23 mouse cellular contexts compared by ENCODE assay signal in the genomic region with DNA sequence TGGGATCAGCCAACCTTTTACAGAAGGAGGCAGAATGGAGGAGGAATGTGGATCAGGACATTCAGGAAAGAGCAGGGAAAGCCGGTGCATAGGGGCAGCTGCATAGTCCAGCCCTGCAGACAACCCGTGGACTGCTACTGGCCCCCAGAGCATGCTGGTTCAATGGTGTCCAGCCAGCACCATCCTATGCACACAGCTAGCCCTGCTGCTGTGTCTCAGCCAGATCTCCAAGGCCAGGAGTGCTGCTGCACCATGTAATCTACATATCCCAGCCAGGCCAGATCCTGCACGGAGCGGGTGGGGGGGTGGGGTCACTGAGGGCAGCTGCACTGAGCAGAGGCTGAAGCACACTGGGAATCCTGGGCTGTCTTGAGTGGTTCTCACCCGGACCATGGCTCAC.
DNase-seq lines count a peak whose midpoint lies in the region; ATAC-seq and TF ChIP-seq lines count a peak whose summit lies in the region.
"Had no signal": no experiment of that assay in that cellular context is flagged by ENCODE, and none has a peak within 500 bp of the region (broad histone marks: within the 10 kb centered on the region; RNA-seq: fewer than 3 reads in every experiment).

No protein-coding gene starts in this region.

- H3K4me1 ChIP-seq in heart, embryonic 12.5 days (replicated peaks): peaks cover 12% of the 10 kb centered on the region
- peaks cover 12% of the 10 kb centered on the region for H3K4me1 ChIP-seq in midbrain, embryonic 11.5 days (ENCODE audit: control insufficient read depth, insufficient read depth, low read length)
- H3K4me1 ChIP-seq in midbrain, postnatal 0 days (ENCODE audit: insufficient read depth, low read length): no peaks in the 10 kb centered on the region
- peaks cover 15% of the 10 kb centered on the region for H3K4me1 ChIP-seq in embryonic facial prominence, embryonic 10.5 days
- peaks cover 19% of the 10 kb centered on the region for H3K4me1 ChIP-seq in hindbrain, embryonic 13.5 days (replicated peaks)
- H3K4me1 ChIP-seq: intestine, embryonic 15.5 days had no signal

- 14% methylated on average over 5 of the region's 5 CpGs for WGBS in heart, embryonic 12.5 days
- 19% methylated on average over 5 of the region's 5 CpGs for WGBS in midbrain, embryonic 11.5 days
- 22% methylated on average over 5 of the region's 5 CpGs for WGBS in midbrain, postnatal 0 days
- WGBS in embryonic facial prominence, embryonic 10.5 days: 26% methylated on average over 5 of the region's 5 CpGs
- 16% methylated on average over 5 of the region's 5 CpGs for WGBS in hindbrain, embryonic 13.5 days

- no peaks in the 10 kb centered on the region for H3K27me3 ChIP-seq in heart, embryonic 12.5 days (replicated peaks)
- no peaks in the 10 kb centered on the region for H3K27me3 ChIP-seq in midbrain, embryonic 11.5 days (ENCODE audit: control insufficient read depth, insufficient read depth, low read length)
- no peaks in the 10 kb centered on the region for H3K27me3 ChIP-seq in midbrain, postnatal 0 days (ENCODE audit: insufficient read depth, low read length)
- no peaks in the 10 kb centered on the region; the same call in 1 of the 2 replicates for H3K27me3 ChIP-seq in embryonic facial prominence, embryonic 10.5 days (replicated peaks; ENCODE audit: low read depth, poor library complexity, severe bottlenecking)
- H3K27me3 ChIP-seq in hindbrain, embryonic 13.5 days: 0 out of 2 replicates have a peak, but pooled peaks cover 2% of the 10 kb centered on the region
- H3K27me3 ChIP-seq: intestine, embryonic 15.5 days; midbrain, embryonic 12.5 days had no signal

- no peak overlapping the region for H3K9ac ChIP-seq in heart, embryonic 12.5 days
- H3K9ac ChIP-seq in midbrain, embryonic 11.5 days (ENCODE audit: low read length): no peak overlapping the region; the same call in 1 of the 2 replicates
- H3K9ac ChIP-seq in midbrain, postnatal 0 days (replicated peaks; ENCODE audit: low read length, poor library complexity, severe bottlenecking): no peak overlapping the region
- H3K9ac ChIP-seq in hindbrain, embryonic 13.5 days: no peak overlapping the region
- H3K9ac ChIP-seq: intestine, embryonic 15.5 days; liver, postnatal 0 days; midbrain, embryonic 12.5 days had no signal

- no peaks in the 10 kb centered on the region for H3K36me3 ChIP-seq in heart, embryonic 12.5 days
- no peaks in the 10 kb centered on the region for H3K36me3 ChIP-seq in midbrain, embryonic 11.5 days (ENCODE audit: control insufficient read depth, insufficient read depth, low read length)
- no peaks in the 10 kb centered on the region for H3K36me3 ChIP-seq in midbrain, postnatal 0 days (ENCODE audit: insufficient read depth, low read length)
- no peaks in the 10 kb centered on the region for H3K36me3 ChIP-seq in embryonic facial prominence, embryonic 10.5 days (replicated peaks)
- no peaks in the 10 kb centered on the region for H3K36me3 ChIP-seq in hindbrain, embryonic 13.5 days
- H3K36me3 ChIP-seq: G1E; intestine, embryonic 15.5 days; midbrain, embryonic 12.5 days had no signal

- DNase-seq in heart, postnatal 36 days: no peak
- no peak for DNase-seq in midbrain, embryonic 11.5 days (ENCODE audit: low spot score, missing footprints)
- no peak for DNase-seq in midbrain, postnatal 0 days (ENCODE audit: low spot score)
- no peak for DNase-seq in embryonic facial prominence, embryonic 10.5 days (ENCODE audit: low spot score)
- no peak for DNase-seq in adrenal gland, postnatal 10 days
- DNase-seq: adrenal gland, postnatal 25 days; B cell, adult 2 months; gastrocnemius, postnatal 14 days; heart, adult 11 months; kidney, adult 9 months; kidney, postnatal 14 days; liver, postnatal 0 days; spleen, adult 18-20 months had no signal

- no peak overlapping the region for H3K4me3 ChIP-seq in heart, embryonic 12.5 days
- H3K4me3 ChIP-seq in midbrain, embryonic 11.5 days (ENCODE audit: low read depth, low read length): no peak overlapping the region
- no peak overlapping the region for H3K4me3 ChIP-seq in midbrain, postnatal 0 days (ENCODE audit: low read depth, low read length)
- H3K4me3 ChIP-seq in embryonic facial prominence, embryonic 10.5 days: no peak overlapping the region
- no peak overlapping the region for H3K4me3 ChIP-seq in hindbrain, embryonic 13.5 days
- H3K4me3 ChIP-seq: intestine, embryonic 15.5 days; midbrain, embryonic 12.5 days; myocyte had no signal

- no peak overlapping the region for H3K27ac ChIP-seq in heart, embryonic 12.5 days (ENCODE audit: poor library complexity, severe bottlenecking)
- no peak overlapping the region for H3K27ac ChIP-seq in midbrain, embryonic 11.5 days (ENCODE audit: low read depth, low read length)
- no peak overlapping the region for H3K27ac ChIP-seq in midbrain, postnatal 0 days (ENCODE audit: low read depth, low read length)
- 0 out of 2 replicates have a peak overlapping the region, but pooled peaks have one; percentile 5 for H3K27ac ChIP-seq in embryonic facial prominence, embryonic 10.5 days (replicated peaks)
- H3K27ac ChIP-seq in hindbrain, embryonic 13.5 days: no peak overlapping the region
- H3K27ac ChIP-seq: intestine, embryonic 15.5 days; macrophage; midbrain, embryonic 12.5 days had no signal

- TF ChIP-seq CTCF in midbrain, postnatal 0 days (IDR thresholded peaks at IDR 0.05): no peak

- no peak overlapping the region for H3K4me2 ChIP-seq in heart, embryonic 12.5 days
- H3K4me2 ChIP-seq in midbrain, embryonic 11.5 days: no peak overlapping the region
- no peak overlapping the region for H3K4me2 ChIP-seq in midbrain, postnatal 0 days (ENCODE audit: low read depth, low read length, poor library complexity, severe bottlenecking)
- H3K4me2 ChIP-seq in hindbrain, embryonic 13.5 days: no peak overlapping the region
- H3K4me2 ChIP-seq: intestine, embryonic 15.5 days; midbrain, embryonic 12.5 days had no signal

- intact Hi-C loops in heart, postnatal 36 days (cut with DNase I): no loop called here

- H3K9me3 ChIP-seq in heart, embryonic 12.5 days (replicated peaks): peaks cover under 1% of the 10 kb centered on the region; the same call in 1 of the 2 replicates
- no peaks in the 10 kb centered on the region for H3K9me3 ChIP-seq in midbrain, embryonic 11.5 days (ENCODE audit: control insufficient read depth, low read length)
- H3K9me3 ChIP-seq in midbrain, postnatal 0 days (ENCODE audit: low read length): no peaks in the 10 kb centered on the region
- H3K9me3 ChIP-seq in embryonic facial prominence, embryonic 10.5 days: no peaks in the 10 kb centered on the region
- no peaks in the 10 kb centered on the region for H3K9me3 ChIP-seq in hindbrain, embryonic 13.5 days
- H3K9me3 ChIP-seq: intestine, embryonic 15.5 days; midbrain, embryonic 12.5 days had no signal

- ATAC-seq in heart, embryonic 12.5 days (ENCODE audit: insufficient number of reproducible peaks, low FRiP score): peak; percentile 51
- peak; percentile 46; the same call in 1 of the 2 replicates for ATAC-seq in midbrain, embryonic 11.5 days (ENCODE audit: low FRiP score)
- ATAC-seq in midbrain, postnatal 0 days (ENCODE audit: low FRiP score): no peak
- ATAC-seq in hindbrain, embryonic 13.5 days (ENCODE audit: low FRiP score): 0 out of 2 replicates have a peak, but pooled peaks have one; percentile 39
- ATAC-seq in frontal cortex, adult (ENCODE audit: low TSS enrichment): no peak
- ATAC-seq: forebrain, embryonic 14.5 days; intestine, embryonic 15.5 days; liver, postnatal 0 days; lung, postnatal 0 days had no signal

Comparison
In these comparisons a context has a peak if more than half of its experiments do, and no peak if none do; other contexts are left out.
1. ATAC-seq: peak in heart, embryonic 12.5 days (single experiment), midbrain, embryonic 11.5 days (single experiment) and hindbrain, embryonic 13.5 days (single experiment); none in midbrain, postnatal 0 days (single experiment) and frontal cortex, adult (single experiment).